Mouse (Mus musculus) small intestine, adult 2 months (tissue): ENCODE data around the gene Pacrg. TPM values are rescaled to one million over a fixed set of nuclear protein-coding genes. Genes with fewer than 3 reads are reported as not detected.

Source experiments
- H3K27ac ChIP-seq: fragments of 200-500 bp; 2 replicates; pipeline ENCODE4 v1.5.1; 2012; ENCODE audit warnings: low read depth, low read length, control low read depth, inconsistent platforms; ENCODE audit not compliant: insufficient read depth
- H3K27me3 ChIP-seq: fragments of 200-500 bp; 2 replicates; pipeline ENCODE4 v1.6.1; 2012; ENCODE audit warnings: mild to moderate bottlenecking, moderate library complexity, low read length, inconsistent platforms; ENCODE audit not compliant: control insufficient read depth, insufficient read depth
- H3K36me3 ChIP-seq: fragments of 200-500 bp; 2 replicates; pipeline ENCODE4 v1.6.1; 2012; ENCODE audit warnings: mild to moderate bottlenecking, low read length, control low read depth, inconsistent platforms; ENCODE audit not compliant: control insufficient read depth, insufficient read depth
- H3K4me1 ChIP-seq: fragments of 200-500 bp; 2 replicates; pipeline ENCODE4 v1.6.1; 2012; ENCODE audit warnings: low read length, inconsistent platforms, mixed read lengths; ENCODE audit not compliant: control insufficient read depth, insufficient read depth, insufficient read length
- H3K4me3 ChIP-seq: fragments of 200-500 bp; 2 replicates; pipeline ENCODE4 v1.5.1; 2012; ENCODE audit warnings: low read depth, mild to moderate bottlenecking, control low read depth, inconsistent platforms, low read length, moderate library complexity
- CTCF ChIP-seq: fragments of 200-500 bp; IDR thresholded peaks from 2 replicates; pipeline ENCODE4 v1.5.1; 2012; ENCODE audit warnings: low read depth, mild to moderate bottlenecking, control low read depth, inconsistent platforms, low read length, moderate library complexity, mixed read lengths; ENCODE audit not compliant: insufficient replicate concordance, insufficient read length; ENCODE audit errors: extremely low read depth
- POLR2A ChIP-seq: fragments of 200-500 bp; IDR thresholded peaks from 2 replicates; pipeline ENCODE4 v1.6.1; 2012; ENCODE audit warnings: low read depth, mild to moderate bottlenecking, control low read depth, inconsistent platforms, low read length, moderate library complexity
- WGBS: fragments of 180-500 bp; shearing (Covaris S2); methylation state at CpG from one replicate; pipeline ENCODE4 v1.1.7; 2018; 5-methylcytosine and 5-hydroxymethylcytosine counted together
- polyA plus RNA-seq: library from polyadenylated mRNA; depleted of rRNA; stranded (reverse); fragments of >200 nt; gene quantifications from 2 replicates; pipeline ENCODE4 v1.2.3, GENCODE M21; 2012

The Pacrg gene
- polyA plus RNA-seq, 1 experiment: not detected

GRCm38 (mm10) chr17:10529329-10529955, 310.7 kb downstream of the Pacrg start:
- Histone ChIP-seq H3K27me3 (no peaks in the 10 kb centered on the region), H3K36me3 (no peaks in the 10 kb centered on the region), H3K27ac (no peak overlapping the region), H3K4me3 (no peak overlapping the region), H3K4me1 (no peaks in the 10 kb centered on the region)
- WGBS: 67% methylated on average over 3 of the region's 3 CpGs
- TF ChIP-seq CTCF (no peak), POLR2A (no peak)

GRCm38 (mm10) chr17:10521282-10521681, 318.8 kb downstream of the Pacrg start:
- H3K4me1 ChIP-seq: no peaks in the 10 kb centered on the region
- no peaks in the 10 kb centered on the region for H3K36me3 ChIP-seq
- TF ChIP-seq POLR2A (no peak), CTCF (no peak)
- no peaks in the 10 kb centered on the region for H3K27me3 ChIP-seq
- H3K27ac ChIP-seq: no peak overlapping the region
- WGBS: 75% methylated on average over 7 of the region's 7 CpGs
- no peak overlapping the region for H3K4me3 ChIP-seq

- no peaks in the 10 kb centered on the region for H3K27me3 ChIP-seq
- no peaks in the 10 kb centered on the region for H3K36me3 ChIP-seq
- no peak overlapping the region for H3K4me3 ChIP-seq
- H3K4me1 ChIP-seq: no peaks in the 10 kb centered on the region
- 37% methylated on average over 11 of the region's 11 CpGs for WGBS
- H3K27ac ChIP-seq: no peak overlapping the region
- no peak for TF ChIP-seq POLR2A
- TF ChIP-seq CTCF: no peak
These were observed 320.5 kb downstream of the Pacrg start for GRCm38 (mm10) chr17:10519506-10520155.

GRCm38 (mm10) chr17:10514812-10515211, 325.3 kb downstream of the Pacrg start:
- Histone ChIP-seq H3K4me3 (no peak overlapping the region), H3K4me1 (no peaks in the 10 kb centered on the region), H3K36me3 (no peaks in the 10 kb centered on the region), H3K27ac (no peak overlapping the region), H3K27me3 (no peaks in the 10 kb centered on the region)
- TF ChIP-seq POLR2A: no peak
- TF ChIP-seq CTCF: no peak
- 66% methylated on average over 6 of the region's 6 CpGs for WGBS

- Histone ChIP-seq H3K4me1 (no peaks in the 10 kb centered on the region), H3K4me3 (no peak overlapping the region), H3K27ac (no peak overlapping the region), H3K36me3 (no peaks in the 10 kb centered on the region), H3K27me3 (no peaks in the 10 kb centered on the region)
- TF ChIP-seq POLR2A: no peak
- no peak for TF ChIP-seq CTCF
- WGBS: 76% methylated on average over 10 of the region's 10 CpGs
These were observed 329.0 kb downstream of the Pacrg start for GRCm38 (mm10) chr17:10510913-10511759.

- Histone ChIP-seq H3K27me3 (no peaks in the 10 kb centered on the region), H3K36me3 (no peaks in the 10 kb centered on the region), H3K4me1 (no peaks in the 10 kb centered on the region), H3K27ac (no peak overlapping the region), H3K4me3 (no peak overlapping the region)
- 43% methylated on average over 5 of the region's 5 CpGs for WGBS
- TF ChIP-seq POLR2A (no peak), CTCF (no peak)
These were observed 329.6 kb downstream of the Pacrg start for GRCm38 (mm10) chr17:10510467-10510866.

GRCm38 (mm10) chr17:10508088-10508487, 332.0 kb downstream of the Pacrg start:
- 63% methylated on average over 2 of the region's 2 CpGs for WGBS
- Histone ChIP-seq H3K4me3 (no peak overlapping the region), H3K4me1 (no peaks in the 10 kb centered on the region), H3K27me3 (no peaks in the 10 kb centered on the region), H3K36me3 (no peaks in the 10 kb centered on the region), H3K27ac (no peak overlapping the region)
- TF ChIP-seq POLR2A (no peak), CTCF (no peak)
